Comparison of ENCODE assay signal across 8 mouse cellular contexts in the genomic region with DNA sequence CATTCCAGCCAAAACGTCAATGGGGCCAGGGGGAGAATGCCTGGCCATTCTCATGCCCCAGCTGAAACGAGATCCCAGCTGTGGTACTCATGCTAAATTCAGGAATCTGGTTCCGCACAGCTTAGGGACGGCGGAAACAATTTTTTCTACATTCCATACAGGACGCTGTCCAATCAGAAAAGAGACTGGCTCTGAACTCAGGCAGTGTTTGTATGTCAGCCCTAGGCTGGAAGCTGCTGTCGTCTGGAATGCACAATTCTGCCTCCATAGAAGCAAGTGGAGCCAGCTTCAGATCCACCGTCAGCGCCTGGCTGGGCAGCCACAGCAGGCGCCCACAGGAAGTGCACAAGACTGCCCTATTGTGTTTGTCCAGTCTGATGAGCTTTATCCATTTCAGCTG. TPM values are rescaled to one million over a fixed set of nuclear protein-coding genes. Genes with fewer than 3 reads are reported as not detected.
DNase-seq lines count a peak whose midpoint lies in the region; ATAC-seq and TF ChIP-seq lines count a peak whose summit lies in the region.

No protein-coding gene starts in this region.

- TF ChIP-seq POLR2A in heart, adult 2 months (IDR thresholded peaks at IDR 0.05; ENCODE audit: insufficient read depth, low read depth, low read length): no peak
- TF ChIP-seq POLR2A in small intestine, adult 2 months (IDR thresholded peaks at IDR 0.05; ENCODE audit: low read depth, low read length): no peak

- H3K4me3 ChIP-seq in heart, embryonic 14.5 days (ENCODE audit: control insufficient read depth in 1 of 2, insufficient read depth in 1 of 2, low read depth in 1 of 2, low read length in 2 of 2): no peak overlapping the region
- no peak overlapping the region for H3K4me3 ChIP-seq in heart, adult 2 months
- H3K4me3 ChIP-seq in hindbrain, embryonic 13.5 days: no peak overlapping the region
- H3K4me3 ChIP-seq in liver, embryonic 12.5 days: no peak overlapping the region
- no peak overlapping the region for H3K4me3 ChIP-seq in small intestine, adult 2 months (ENCODE audit: low read depth, low read length)

- TF ChIP-seq EP300 in heart, adult 2 months (IDR thresholded peaks at IDR 0.05; ENCODE audit: insufficient read depth, low read depth, low read length): no peak

- H3K79me2 ChIP-seq in heart, adult 2 months (replicated peaks; ENCODE audit: control insufficient read depth, insufficient read depth, low read length): no peaks in the 10 kb centered on the region

- ATAC-seq in heart, embryonic 14.5 days (ENCODE audit: insufficient number of reproducible peaks, insufficient read depth, low FRiP score, low read depth): peak; percentile 60; the same call in 1 of the 2 replicates
- ATAC-seq in hindbrain, embryonic 13.5 days (ENCODE audit: low FRiP score): peak; percentile 49; the same call in 1 of the 2 replicates
- ATAC-seq in liver, embryonic 12.5 days: no peak
- ATAC-seq in megakaryocyte-erythroid progenitor cell, adult 5-6 weeks (replicated peaks; ENCODE audit: low FRiP score, low TSS enrichment, poor library complexity, severe bottlenecking): no peak

- no peak overlapping the region; the same call in 1 of the 2 replicates for H3K9ac ChIP-seq in heart, embryonic 14.5 days (ENCODE audit: low read length)
- no peak overlapping the region for H3K9ac ChIP-seq in heart, adult 2 months (ENCODE audit: low read depth, low read length)
- no peak overlapping the region for H3K9ac ChIP-seq in hindbrain, embryonic 13.5 days
- H3K9ac ChIP-seq in liver, embryonic 12.5 days: no peak overlapping the region

- peaks cover 20 to 22% of the 10 kb centered on the region in 2 experiments for H3K4me1 ChIP-seq in heart, embryonic 14.5 days (ENCODE audit: control insufficient read depth in 2 of 2, insufficient read depth in 2 of 2, low read length in 2 of 2)
- H3K4me1 ChIP-seq in heart, adult 2 months (ENCODE audit: control insufficient read depth, insufficient read depth, low read length): no peaks in the 10 kb centered on the region
- H3K4me1 ChIP-seq in hindbrain, embryonic 13.5 days (replicated peaks): peaks cover 8% of the 10 kb centered on the region
- peaks cover 4% of the 10 kb centered on the region for H3K4me1 ChIP-seq in liver, embryonic 12.5 days
- no peaks in the 10 kb centered on the region; the same call in 1 of the 2 replicates for H3K4me1 ChIP-seq in small intestine, adult 2 months (ENCODE audit: control insufficient read depth, insufficient read depth, insufficient read length, low read length)

- no peaks in the 10 kb centered on the region for H3K36me3 ChIP-seq in heart, embryonic 14.5 days (ENCODE audit: control insufficient read depth, insufficient read depth, low read length)
- no peaks in the 10 kb centered on the region for H3K36me3 ChIP-seq in heart, adult 2 months (ENCODE audit: control insufficient read depth, insufficient read depth, low read length)
- H3K36me3 ChIP-seq in hindbrain, embryonic 13.5 days: no peaks in the 10 kb centered on the region
- H3K36me3 ChIP-seq in liver, embryonic 12.5 days: no peaks in the 10 kb centered on the region
- no peaks in the 10 kb centered on the region for H3K36me3 ChIP-seq in small intestine, adult 2 months (ENCODE audit: control insufficient read depth, insufficient read depth, low read length)

- peak overlapping the region; percentile 35 for H3K4me2 ChIP-seq in heart, embryonic 14.5 days (ENCODE audit: low read length)
- H3K4me2 ChIP-seq in hindbrain, embryonic 13.5 days: no peak overlapping the region
- no peak overlapping the region for H3K4me2 ChIP-seq in liver, embryonic 12.5 days

- H3K27me3 ChIP-seq in heart, embryonic 14.5 days (ENCODE audit: control insufficient read depth, insufficient read depth, low read length): no peaks in the 10 kb centered on the region
- H3K27me3 ChIP-seq in heart, adult 2 months (ENCODE audit: control insufficient read depth, insufficient read depth, low read length): no peaks in the 10 kb centered on the region
- no peaks in the 10 kb centered on the region for H3K27me3 ChIP-seq in hindbrain, embryonic 13.5 days
- H3K27me3 ChIP-seq in liver, embryonic 12.5 days (replicated peaks): peaks cover 4% of the 10 kb centered on the region; the same call in 1 of the 2 replicates
- no peaks in the 10 kb centered on the region for H3K27me3 ChIP-seq in small intestine, adult 2 months (ENCODE audit: control insufficient read depth, insufficient read depth, low read length)

- H3K9me3 ChIP-seq in heart, embryonic 14.5 days (ENCODE audit: control insufficient read depth, low read length): no peaks in the 10 kb centered on the region
- H3K9me3 ChIP-seq in hindbrain, embryonic 13.5 days: no peaks in the 10 kb centered on the region
- no peaks in the 10 kb centered on the region for H3K9me3 ChIP-seq in liver, embryonic 12.5 days (replicated peaks)

- no peak for DNase-seq in heart, adult 2 months
- DNase-seq in cerebellum, postnatal 4 days (ENCODE audit: low spot score in 2 of 2): no peak
- no peak for DNase-seq in cerebellum, adult 18-20 months

- TF ChIP-seq CTCF in heart, adult 2 months (IDR thresholded peaks at IDR 0.05): no peak
- no peak for TF ChIP-seq CTCF in small intestine, adult 2 months (IDR thresholded peaks at IDR 0.05; ENCODE audit: extremely low read depth, insufficient read length, insufficient replicate concordance, low read depth, low read length)

- WGBS in heart, embryonic 14.5 days: 9% methylated on average over 10 of the region's 10 CpGs
- WGBS in heart, adult 2 months: 29% methylated on average over 10 of the region's 10 CpGs
- 20% methylated on average over 10 of the region's 10 CpGs for WGBS in hindbrain, embryonic 13.5 days
- 47% methylated on average over 10 of the region's 10 CpGs for WGBS in liver, embryonic 12.5 days (ENCODE audit: insufficient replicate concordance)
- WGBS in small intestine, adult 2 months: 57% methylated on average over 10 of the region's 10 CpGs

- H3K27ac ChIP-seq in heart, embryonic 14.5 days (replicated peaks in 1 of 2; ENCODE audit: control insufficient read depth in 1 of 2, insufficient read depth in 1 of 2, low read depth in 2 of 2, low read length in 2 of 2): peak overlapping the region; percentile 79 to 81
- no peak overlapping the region; the same call in 1 of the 2 replicates for H3K27ac ChIP-seq in heart, adult 2 months
- peak overlapping the region; percentile 36 for H3K27ac ChIP-seq in hindbrain, embryonic 13.5 days
- 0 out of 2 replicates have a peak overlapping the region, but pooled peaks have one; percentile 25 for H3K27ac ChIP-seq in liver, embryonic 12.5 days
- 0 out of 2 replicates have a peak overlapping the region, but pooled peaks have one; percentile 24 for H3K27ac ChIP-seq in small intestine, adult 2 months (ENCODE audit: insufficient read depth, low read depth, low read length)

- intact Hi-C loops in heart, adult 2 months (cut with DNase I): no loop called here

RNA-seq across cellular contexts. Expression of gene Gpsm1, which starts 5.6 kb away (rescaled TPM):
- polyA plus RNA-seq in heart, embryonic 14.5 days (2014; fragmentation: Nextera tagmentation; extraction: Ambion mirVana): 36.5 and 36.9 TPM in 2 replicates
- total RNA-seq in heart, adult 2 months (2021): 100 to 1,000 TPM; 169 to 249 TPM
- polyA plus RNA-seq in heart, adult 2 months (2012; rRNA removed): 301 and 369 TPM in 2 replicates
- 149 and 165 TPM in 2 replicates for polyA plus RNA-seq in hindbrain, embryonic 13.5 days (2015; fragmentation: Nextera tagmentation; extraction: Ambion mirVana)
- polyA plus RNA-seq in liver, embryonic 12.5 days (2016; fragmentation: Nextera tagmentation; extraction: Ambion mirVana): 8.1 and 8.6 TPM in 2 replicates
- 7.1 and 8.1 TPM in 2 replicates for polyA plus RNA-seq in small intestine, adult 2 months (2012; rRNA removed)
- 2.8 and 6.8 TPM in 2 replicates for total RNA-seq in megakaryocyte-erythroid progenitor cell, adult 5-6 weeks (2014; fragmentation: Nextera tagmentation)
- total RNA-seq in megakaryocyte-erythroid progenitor cell, adult 5-6 weeks (2017): 6.9 and 12.4 TPM in 2 replicates

RNA-seq across cellular contexts. Expression of gene Ccdc187, which starts 15.4 kb away (rescaled TPM):
- polyA plus RNA-seq in heart, embryonic 14.5 days (2014; fragmentation: Nextera tagmentation; extraction: Ambion mirVana): 0.16 and 0.24 TPM in 2 replicates
- total RNA-seq in heart, adult 2 months (2021): under 1 TPM; 0.09 to 0.13 TPM
- polyA plus RNA-seq in heart, adult 2 months (2012; rRNA removed): 0.09 and 0.37 TPM in 2 replicates
- 0.18 and 0.23 TPM in 2 replicates for polyA plus RNA-seq in hindbrain, embryonic 13.5 days (2015; fragmentation: Nextera tagmentation; extraction: Ambion mirVana)
- polyA plus RNA-seq in liver, embryonic 12.5 days (2016; fragmentation: Nextera tagmentation; extraction: Ambion mirVana): 0.01 and 0.02 TPM in 2 replicates
- polyA plus RNA-seq in small intestine, adult 2 months (2012; rRNA removed): 0.34 and 0.36 TPM in 2 replicates
- total RNA-seq in megakaryocyte-erythroid progenitor cell, adult 5-6 weeks (2014; fragmentation: Nextera tagmentation): not detected in 2 replicates
- total RNA-seq in megakaryocyte-erythroid progenitor cell, adult 5-6 weeks (2017): not detected in 2 replicates

RNA-seq across cellular contexts. Expression of gene Dnlz, which starts 42.2 kb away (rescaled TPM):
- 27.5 and 30.8 TPM in 2 replicates for polyA plus RNA-seq in heart, embryonic 14.5 days (2014; fragmentation: Nextera tagmentation; extraction: Ambion mirVana)
- total RNA-seq in heart, adult 2 months (2021): 10 to 100 TPM; 23.2 to 25.9 TPM
- 22.6 and 22.7 TPM in 2 replicates for polyA plus RNA-seq in heart, adult 2 months (2012; rRNA removed)
- 29.0 and 29.6 TPM in 2 replicates for polyA plus RNA-seq in hindbrain, embryonic 13.5 days (2015; fragmentation: Nextera tagmentation; extraction: Ambion mirVana)
- 16.1 and 17.0 TPM in 2 replicates for polyA plus RNA-seq in liver, embryonic 12.5 days (2016; fragmentation: Nextera tagmentation; extraction: Ambion mirVana)
- 12.6 and 23.7 TPM in 2 replicates for polyA plus RNA-seq in small intestine, adult 2 months (2012; rRNA removed)
- 12.7 and 20.7 TPM in 2 replicates for total RNA-seq in megakaryocyte-erythroid progenitor cell, adult 5-6 weeks (2014; fragmentation: Nextera tagmentation)
- 9.4 and 15.3 TPM in 2 replicates for total RNA-seq in megakaryocyte-erythroid progenitor cell, adult 5-6 weeks (2017)

RNA-seq across cellular contexts. Expression of gene Card9, which starts 51.0 kb away (rescaled TPM):
- 0.57 and 0.61 TPM in 2 replicates for polyA plus RNA-seq in heart, embryonic 14.5 days (2014; fragmentation: Nextera tagmentation; extraction: Ambion mirVana)
- total RNA-seq in heart, adult 2 months (2021): 1 to 10 TPM; 1.0 to 1.2 TPM
- 2.3 and 4.1 TPM in 2 replicates for polyA plus RNA-seq in heart, adult 2 months (2012; rRNA removed)
- 1.3 and 1.6 TPM in 2 replicates for polyA plus RNA-seq in hindbrain, embryonic 13.5 days (2015; fragmentation: Nextera tagmentation; extraction: Ambion mirVana)
- polyA plus RNA-seq in liver, embryonic 12.5 days (2016; fragmentation: Nextera tagmentation; extraction: Ambion mirVana): 1.2 and 1.3 TPM in 2 replicates
- 3.3 and 4.5 TPM in 2 replicates for polyA plus RNA-seq in small intestine, adult 2 months (2012; rRNA removed)
- 0.72 and 2.9 TPM in 2 replicates for total RNA-seq in megakaryocyte-erythroid progenitor cell, adult 5-6 weeks (2014; fragmentation: Nextera tagmentation)
- 1.7 and 3.2 TPM in 2 replicates for total RNA-seq in megakaryocyte-erythroid progenitor cell, adult 5-6 weeks (2017)

Comparison
In these comparisons a context has a peak if more than half of its experiments do, and no peak if none do; other contexts are left out.
1. ATAC-seq: peak in heart, embryonic 14.5 days (single experiment) and hindbrain, embryonic 13.5 days (single experiment); none in liver, embryonic 12.5 days (single experiment) and megakaryocyte-erythroid progenitor cell, adult 5-6 weeks (single experiment).